Mouse (Mus musculus): ENCODE results near the gene Nfib. TPM values are rescaled to one million over a fixed set of nuclear protein-coding genes. Genes with fewer than 3 reads are reported as not detected.
A peak's percentile ranks its signal among the peaks of the same experiment; 100 is the strongest.

Gene Nfib
- polyA plus RNA-seq, 1 experiment from 2014 or later: 72.0 TPM

- Histone ChIP-seq H3K4me2 (ENCODE audit: low read length) (no peak overlapping the region), H3K4me3 (replicated peaks; ENCODE audit: low read depth, low read length) (no peak overlapping the region), H3K27ac (replicated peaks; ENCODE audit: low read depth, low read length) (no peak overlapping the region), H3K27me3 (ENCODE audit: control insufficient read depth, insufficient read depth, low read length) (no peaks in the 10 kb centered on the region), H3K36me3 (ENCODE audit: control insufficient read depth, insufficient read depth, low read length) (no peaks in the 10 kb centered on the region), H3K4me1 (ENCODE audit: control insufficient read depth, insufficient read depth, low read length) (peaks cover 7% of the 10 kb centered on the region), H3K9ac (replicated peaks; ENCODE audit: low read length) (no peak overlapping the region), H3K9me3 (ENCODE audit: control insufficient read depth, low read length) (no peaks in the 10 kb centered on the region)
- DNase-seq (no peak), ATAC-seq (ENCODE audit: low FRiP score, low TSS enrichment) (no peak)
- 83% methylated on average over 3 of the region's 3 CpGs for WGBS
Measured at GRCm38 (mm10) chr4:82667271-82667872, 38.2 kb downstream of the Nfib start.

GRCm38 (mm10) chr4:82664436-82664835, 41.1 kb downstream of the Nfib start:
- no peak for ATAC-seq (ENCODE audit: low FRiP score, low TSS enrichment)
- H3K4me1 ChIP-seq (ENCODE audit: control insufficient read depth, insufficient read depth, low read length): peaks cover 7% of the 10 kb centered on the region
- WGBS: 46% methylated on average over 7 of the region's 7 CpGs

GRCm38 (mm10) chr4:82663749-82664381, 41.7 kb downstream of the Nfib start:
- peak; percentile 35 for DNase-seq
- no peaks in the 10 kb centered on the region for H3K9me3 ChIP-seq (ENCODE audit: control insufficient read depth, low read length)
- no peaks in the 10 kb centered on the region for H3K36me3 ChIP-seq (ENCODE audit: control insufficient read depth, insufficient read depth, low read length)
- H3K4me2 ChIP-seq (ENCODE audit: low read length): no peak overlapping the region
- ATAC-seq (ENCODE audit: low FRiP score, low TSS enrichment): no peak
- no peak overlapping the region for H3K9ac ChIP-seq (replicated peaks; ENCODE audit: low read length)
- H3K4me3 ChIP-seq (replicated peaks; ENCODE audit: low read depth, low read length): no peak overlapping the region
- 81% methylated on average over 6 of the region's 6 CpGs for WGBS
- H3K27me3 ChIP-seq (ENCODE audit: control insufficient read depth, insufficient read depth, low read length): no peaks in the 10 kb centered on the region
- peaks cover 7% of the 10 kb centered on the region for H3K4me1 ChIP-seq (ENCODE audit: control insufficient read depth, insufficient read depth, low read length)
- peak overlapping the region; percentile 47 for H3K27ac ChIP-seq (replicated peaks; ENCODE audit: low read depth, low read length)

More at GRCm38 (mm10) chr4:82664436-82664835, 41.1 kb downstream of the Nfib start:
- H3K4me2 ChIP-seq (ENCODE audit: low read length): no peak overlapping the region
- no peak overlapping the region for H3K9ac ChIP-seq (replicated peaks; ENCODE audit: low read length)
- no peaks in the 10 kb centered on the region for H3K9me3 ChIP-seq (ENCODE audit: control insufficient read depth, low read length)
- no peak overlapping the region for H3K4me3 ChIP-seq (replicated peaks; ENCODE audit: low read depth, low read length)
- no peaks in the 10 kb centered on the region for H3K27me3 ChIP-seq (ENCODE audit: control insufficient read depth, insufficient read depth, low read length)
- no peaks in the 10 kb centered on the region for H3K36me3 ChIP-seq (ENCODE audit: control insufficient read depth, insufficient read depth, low read length)
- no peak overlapping the region for H3K27ac ChIP-seq (replicated peaks; ENCODE audit: low read depth, low read length)
- peak; percentile 55 for DNase-seq

GRCm38 (mm10) chr4:82662626-82663025, 42.9 kb downstream of the Nfib start:
- H3K9me3 ChIP-seq (ENCODE audit: control insufficient read depth, low read length): no peaks in the 10 kb centered on the region
- 78% methylated on average over 3 of the region's 3 CpGs for WGBS
- ATAC-seq (ENCODE audit: low FRiP score, low TSS enrichment) (no peak), DNase-seq (no peak)
- H3K27me3 ChIP-seq (ENCODE audit: control insufficient read depth, insufficient read depth, low read length): no peaks in the 10 kb centered on the region
- H3K4me2 ChIP-seq (ENCODE audit: low read length): no peak overlapping the region
- no peak overlapping the region for H3K27ac ChIP-seq (replicated peaks; ENCODE audit: low read depth, low read length)
- H3K4me1 ChIP-seq (ENCODE audit: control insufficient read depth, insufficient read depth, low read length): peaks cover 7% of the 10 kb centered on the region
- no peaks in the 10 kb centered on the region for H3K36me3 ChIP-seq (ENCODE audit: control insufficient read depth, insufficient read depth, low read length)
- H3K4me3 ChIP-seq (replicated peaks; ENCODE audit: low read depth, low read length): no peak overlapping the region
- no peak overlapping the region for H3K9ac ChIP-seq (replicated peaks; ENCODE audit: low read length)

GRCm38 (mm10) chr4:82662222-82662621, 43.3 kb downstream of the Nfib start:
- Histone ChIP-seq H3K36me3 (ENCODE audit: control insufficient read depth, insufficient read depth, low read length) (no peaks in the 10 kb centered on the region), H3K4me2 (ENCODE audit: low read length) (no peak overlapping the region), H3K27ac (replicated peaks; ENCODE audit: low read depth, low read length) (no peak overlapping the region), H3K4me1 (ENCODE audit: control insufficient read depth, insufficient read depth, low read length) (peaks cover 7% of the 10 kb centered on the region), H3K9ac (replicated peaks; ENCODE audit: low read length) (no peak overlapping the region), H3K27me3 (ENCODE audit: control insufficient read depth, insufficient read depth, low read length) (no peaks in the 10 kb centered on the region), H3K9me3 (ENCODE audit: control insufficient read depth, low read length) (no peaks in the 10 kb centered on the region), H3K4me3 (replicated peaks; ENCODE audit: low read depth, low read length) (no peak overlapping the region)
- ATAC-seq (ENCODE audit: low FRiP score, low TSS enrichment) (no peak), DNase-seq (peak; percentile 51)
- 41% methylated on average over 9 of the region's 9 CpGs for WGBS

- Histone ChIP-seq H3K36me3 (ENCODE audit: control insufficient read depth, insufficient read depth, low read length) (no peaks in the 10 kb centered on the region), H3K4me3 (replicated peaks; ENCODE audit: low read depth, low read length) (no peak overlapping the region), H3K27ac (replicated peaks; ENCODE audit: low read depth, low read length) (no peak overlapping the region), H3K9ac (replicated peaks; ENCODE audit: low read length) (no peak overlapping the region), H3K4me2 (ENCODE audit: low read length) (no peak overlapping the region), H3K9me3 (ENCODE audit: control insufficient read depth, low read length) (no peaks in the 10 kb centered on the region), H3K27me3 (ENCODE audit: control insufficient read depth, insufficient read depth, low read length) (no peaks in the 10 kb centered on the region), H3K4me1 (ENCODE audit: control insufficient read depth, insufficient read depth, low read length) (peaks cover 7% of the 10 kb centered on the region)
- DNase-seq: no peak
- 80% methylated on average over 7 of the region's 7 CpGs for WGBS
- no peak for ATAC-seq (ENCODE audit: low FRiP score, low TSS enrichment)
Measured at GRCm38 (mm10) chr4:82661215-82661614, 44.3 kb downstream of the Nfib start.

- no peaks in the 10 kb centered on the region for H3K36me3 ChIP-seq (ENCODE audit: control insufficient read depth, insufficient read depth, low read length)
- H3K9ac ChIP-seq (replicated peaks; ENCODE audit: low read length): no peak overlapping the region
- no peaks in the 10 kb centered on the region for H3K9me3 ChIP-seq (ENCODE audit: control insufficient read depth, low read length)
- H3K27me3 ChIP-seq (ENCODE audit: control insufficient read depth, insufficient read depth, low read length): no peaks in the 10 kb centered on the region
- no peak overlapping the region for H3K4me2 ChIP-seq (ENCODE audit: low read length)
- DNase-seq: no peak
- no peak overlapping the region for H3K4me3 ChIP-seq (replicated peaks; ENCODE audit: low read depth, low read length)
- ATAC-seq (ENCODE audit: low FRiP score, low TSS enrichment): no peak
- H3K4me1 ChIP-seq (ENCODE audit: control insufficient read depth, insufficient read depth, low read length): peaks cover 9% of the 10 kb centered on the region; the same call in 1 of the 2 replicates
- no peak overlapping the region for H3K27ac ChIP-seq (replicated peaks; ENCODE audit: low read depth, low read length)
- WGBS: 86% methylated on average over 5 of the region's 5 CpGs
Measured at GRCm38 (mm10) chr4:82645679-82646078, 59.9 kb downstream of the Nfib start.

GRCm38 (mm10) chr4:82644797-82645196, 60.8 kb downstream of the Nfib start:
- no peak overlapping the region for H3K27ac ChIP-seq (replicated peaks; ENCODE audit: low read depth, low read length)
- H3K4me1 ChIP-seq (ENCODE audit: control insufficient read depth, insufficient read depth, low read length): peaks cover 9% of the 10 kb centered on the region; the same call in 1 of the 2 replicates
- H3K27me3 ChIP-seq (ENCODE audit: control insufficient read depth, insufficient read depth, low read length): no peaks in the 10 kb centered on the region
- DNase-seq (no peak), ATAC-seq (ENCODE audit: low FRiP score, low TSS enrichment) (peak; percentile 47; the same call in 1 of the 2 replicates)
- no peak overlapping the region for H3K9ac ChIP-seq (replicated peaks; ENCODE audit: low read length)
- no peak overlapping the region for H3K4me2 ChIP-seq (ENCODE audit: low read length)
- H3K9me3 ChIP-seq (ENCODE audit: control insufficient read depth, low read length): no peaks in the 10 kb centered on the region
- H3K36me3 ChIP-seq (ENCODE audit: control insufficient read depth, insufficient read depth, low read length): no peaks in the 10 kb centered on the region
- H3K4me3 ChIP-seq (replicated peaks; ENCODE audit: low read depth, low read length): no peak overlapping the region
- 69% methylated on average over 9 of the region's 9 CpGs for WGBS

GRCm38 (mm10) chr4:82643734-82644085, 61.8 kb downstream of the Nfib start:
- Histone ChIP-seq H3K4me2 (ENCODE audit: low read length) (no peak overlapping the region), H3K27me3 (ENCODE audit: control insufficient read depth, insufficient read depth, low read length) (no peaks in the 10 kb centered on the region), H3K36me3 (ENCODE audit: control insufficient read depth, insufficient read depth, low read length) (no peaks in the 10 kb centered on the region), H3K9ac (replicated peaks; ENCODE audit: low read length) (no peak overlapping the region), H3K27ac (replicated peaks; ENCODE audit: low read depth, low read length) (no peak overlapping the region), H3K9me3 (ENCODE audit: control insufficient read depth, low read length) (no peaks in the 10 kb centered on the region), H3K4me3 (replicated peaks; ENCODE audit: low read depth, low read length) (no peak overlapping the region), H3K4me1 (ENCODE audit: control insufficient read depth, insufficient read depth, low read length) (peaks cover 9% of the 10 kb centered on the region; the same call in 1 of the 2 replicates)
- no peak for DNase-seq
- ATAC-seq (ENCODE audit: low FRiP score, low TSS enrichment): peak; percentile 29; the same call in 1 of the 2 replicates
- WGBS: 65% methylated on average over 5 of the region's 5 CpGs
